Mouse (Mus musculus): Measurements from ENCODE around the gene Glycam1. TPM values are rescaled to one million over a fixed set of nuclear protein-coding genes. Genes with fewer than 3 reads are reported as not detected.

Gene Glycam1
- polyA plus RNA-seq, 1 experiment from 2014 or later, result not detected

- under 1% methylated on average over 37 of the region's 37 CpGs for whole genome bisulfite sequencing
- Histone ChIP-seq H3K4me3 (peak overlapping the region; percentile 66), H3K27ac (peak overlapping the region; percentile 54), H3K9me3 (replicated peaks) (no peaks in the 10 kb centered on the region), H3K27me3 (ENCODE audit: low read depth, poor library complexity, severe bottlenecking) (peaks cover 73% of the 10 kb centered on the region), H3K36me3 (no peaks in the 10 kb centered on the region), H3K4me1 (peaks cover 25% of the 10 kb centered on the region)
- DNase-seq (ENCODE audit: low spot score), result no peak
Measured at GRCm38 (mm10) chr15:103537011-103537821, 27.7 kb downstream of the Glycam1 start.

GRCm38 (mm10) chr15:103536456-103536855 lies 28.4 kb downstream of the Glycam1 start:
- DNase-seq (ENCODE audit: low spot score), result peak; percentile 25
- no peaks in the 10 kb centered on the region for H3K9me3 ChIP-seq (replicated peaks)
- peaks cover 25% of the 10 kb centered on the region for H3K4me1 ChIP-seq
- WGBS, result 50% methylated on average over 2 of the region's 2 CpGs
- no peaks in the 10 kb centered on the region for H3K36me3 ChIP-seq
- H3K4me3 ChIP-seq, result no peak overlapping the region
- no peak overlapping the region for H3K27ac ChIP-seq
- peaks cover 73% of the 10 kb centered on the region for H3K27me3 ChIP-seq (ENCODE audit: low read depth, poor library complexity, severe bottlenecking)

- 75% methylated on average over 1 of the region's 1 CpGs for WGBS
- Histone ChIP-seq H3K4me1 (peaks cover 25% of the 10 kb centered on the region), H3K9me3 (replicated peaks) (no peaks in the 10 kb centered on the region), H3K4me3 (no peak overlapping the region), H3K27me3 (ENCODE audit: low read depth, poor library complexity, severe bottlenecking) (peaks cover 73% of the 10 kb centered on the region), H3K27ac (no peak overlapping the region), H3K36me3 (no peaks in the 10 kb centered on the region)
- DNase-seq (ENCODE audit: low spot score), result peak; percentile 8
Measured at GRCm38 (mm10) chr15:103535786-103536185, 29.1 kb downstream of the Glycam1 start.

- Histone ChIP-seq H3K27me3 (ENCODE audit: low read depth, poor library complexity, severe bottlenecking) (peaks cover 70% of the 10 kb centered on the region), H3K4me1 (peaks cover 25% of the 10 kb centered on the region)
Measured at GRCm38 (mm10) chr15:103535030-103535429, 29.9 kb downstream of the Glycam1 start.

GRCm38 (mm10) chr15:103534054-103534620 lies 30.7 kb downstream of the Glycam1 start:
- WGBS, result 78% methylated on average over 7 of the region's 7 CpGs
- H3K27ac ChIP-seq, result no peak overlapping the region
- DNase-seq (ENCODE audit: low spot score), result no peak
- H3K4me1 ChIP-seq, result peaks cover 26% of the 10 kb centered on the region
- H3K36me3 ChIP-seq, result no peaks in the 10 kb centered on the region
- no peak overlapping the region for H3K4me3 ChIP-seq
- peaks cover 62% of the 10 kb centered on the region for H3K27me3 ChIP-seq (ENCODE audit: low read depth, poor library complexity, severe bottlenecking)
- no peaks in the 10 kb centered on the region for H3K9me3 ChIP-seq (replicated peaks)

More at GRCm38 (mm10) chr15:103535030-103535429, 29.9 kb downstream of the Glycam1 start:
- 85% methylated on average over 2 of the region's 2 CpGs for WGBS
- H3K36me3 ChIP-seq, result no peaks in the 10 kb centered on the region
- no peaks in the 10 kb centered on the region for H3K9me3 ChIP-seq (replicated peaks)
- no peak overlapping the region for H3K27ac ChIP-seq
- DNase-seq (ENCODE audit: low spot score), result no peak
- no peak overlapping the region for H3K4me3 ChIP-seq

- 8% methylated on average over 5 of the region's 5 CpGs for WGBS
- Histone ChIP-seq H3K27me3 (ENCODE audit: low read depth, poor library complexity, severe bottlenecking) (peaks cover 24% of the 10 kb centered on the region), H3K4me3 (no peak overlapping the region), H3K36me3 (no peaks in the 10 kb centered on the region), H3K9me3 (replicated peaks) (no peaks in the 10 kb centered on the region), H3K4me1 (peaks cover 3% of the 10 kb centered on the region; the same call in 1 of the 2 replicates), H3K27ac (no peak overlapping the region)
- peak; percentile 70 for DNase-seq (ENCODE audit: low spot score)
Measured at GRCm38 (mm10) chr15:103530372-103530771, 34.5 kb downstream of the Glycam1 start.

- no peak for DNase-seq (ENCODE audit: low spot score)
- H3K4me1 ChIP-seq, result peaks cover 12% of the 10 kb centered on the region; the same call in 1 of the 2 replicates
- H3K27me3 ChIP-seq (ENCODE audit: low read depth, poor library complexity, severe bottlenecking), result no peaks in the 10 kb centered on the region
- H3K27ac ChIP-seq, result no peak overlapping the region
- WGBS, result 65% methylated on average over 3 of the region's 3 CpGs
- no peak overlapping the region for H3K4me3 ChIP-seq
- no peaks in the 10 kb centered on the region for H3K36me3 ChIP-seq
- no peaks in the 10 kb centered on the region for H3K9me3 ChIP-seq (replicated peaks)
Measured at GRCm38 (mm10) chr15:103523156-103523555, 41.7 kb downstream of the Glycam1 start.

- DNase-seq (ENCODE audit: low spot score), result no peak
- H3K4me1 ChIP-seq, result peaks cover 12% of the 10 kb centered on the region; the same call in 1 of the 2 replicates
- no peaks in the 10 kb centered on the region for H3K9me3 ChIP-seq (replicated peaks)
- no peaks in the 10 kb centered on the region for H3K36me3 ChIP-seq
- 70% methylated on average over 3 of the region's 3 CpGs for WGBS
- H3K27ac ChIP-seq, result no peak overlapping the region
- no peak overlapping the region for H3K4me3 ChIP-seq
- H3K27me3 ChIP-seq (ENCODE audit: low read depth, poor library complexity, severe bottlenecking), result no peaks in the 10 kb centered on the region
Measured at GRCm38 (mm10) chr15:103522458-103523099, 42.3 kb downstream of the Glycam1 start.

GRCm38 (mm10) chr15:103519386-103520378 lies 45.2 kb downstream of the Glycam1 start:
- no peaks in the 10 kb centered on the region for H3K9me3 ChIP-seq (replicated peaks)
- WGBS, result 32% methylated on average over 4 of the region's 4 CpGs
- H3K4me3 ChIP-seq, result no peak overlapping the region
- peaks cover 17% of the 10 kb centered on the region; the same call in 1 of the 2 replicates for H3K4me1 ChIP-seq
- H3K27ac ChIP-seq, result no peak overlapping the region
- no peak for DNase-seq (ENCODE audit: low spot score)
- H3K36me3 ChIP-seq, result no peaks in the 10 kb centered on the region
- no peaks in the 10 kb centered on the region for H3K27me3 ChIP-seq (ENCODE audit: low read depth, poor library complexity, severe bottlenecking)

- H3K4me1 ChIP-seq, result peaks cover 24% of the 10 kb centered on the region
- H3K9me3 ChIP-seq (replicated peaks), result no peaks in the 10 kb centered on the region
- H3K4me3 ChIP-seq, result no peak overlapping the region
- H3K36me3 ChIP-seq, result no peaks in the 10 kb centered on the region
- DNase-seq (ENCODE audit: low spot score), result no peak
- WGBS, result 18% methylated on average over 5 of the region's 5 CpGs
- no peaks in the 10 kb centered on the region for H3K27me3 ChIP-seq (ENCODE audit: low read depth, poor library complexity, severe bottlenecking)
- no peak overlapping the region for H3K27ac ChIP-seq
Measured at GRCm38 (mm10) chr15:103518600-103519385, 46.1 kb downstream of the Glycam1 start.

GRCm38 (mm10) chr15:103514914-103515313 lies 50.0 kb downstream of the Glycam1 start:
- Histone ChIP-seq H3K9me3 (replicated peaks) (no peaks in the 10 kb centered on the region), H3K27ac (peak overlapping the region; percentile 14; the same call in 1 of the 2 replicates), H3K27me3 (ENCODE audit: low read depth, poor library complexity, severe bottlenecking) (peaks cover 13% of the 10 kb centered on the region; the same call in 1 of the 2 replicates), H3K4me3 (0 out of 2 replicates have a peak overlapping the region, but pooled peaks have one; percentile 53), H3K36me3 (no peaks in the 10 kb centered on the region), H3K4me1 (peaks cover 29% of the 10 kb centered on the region)
- DNase-seq (ENCODE audit: low spot score), result no peak
- WGBS, result 43% methylated on average over 3 of the region's 3 CpGs
